Mouse (Mus musculus): ENCODE results near the gene Top2a. TPM values are rescaled to one million over a fixed set of nuclear protein-coding genes. Genes with fewer than 3 reads are reported as not detected.
"Not testable (repeated sequence)": the region's sequence is repeated elsewhere in the genome, so short reads cannot be mapped to it uniquely, and the experiment has no call there.

Gene Top2a
- total RNA-seq, 2 experiments from 2014 or later = 2.7 to 3.3 TPM

DNA sequence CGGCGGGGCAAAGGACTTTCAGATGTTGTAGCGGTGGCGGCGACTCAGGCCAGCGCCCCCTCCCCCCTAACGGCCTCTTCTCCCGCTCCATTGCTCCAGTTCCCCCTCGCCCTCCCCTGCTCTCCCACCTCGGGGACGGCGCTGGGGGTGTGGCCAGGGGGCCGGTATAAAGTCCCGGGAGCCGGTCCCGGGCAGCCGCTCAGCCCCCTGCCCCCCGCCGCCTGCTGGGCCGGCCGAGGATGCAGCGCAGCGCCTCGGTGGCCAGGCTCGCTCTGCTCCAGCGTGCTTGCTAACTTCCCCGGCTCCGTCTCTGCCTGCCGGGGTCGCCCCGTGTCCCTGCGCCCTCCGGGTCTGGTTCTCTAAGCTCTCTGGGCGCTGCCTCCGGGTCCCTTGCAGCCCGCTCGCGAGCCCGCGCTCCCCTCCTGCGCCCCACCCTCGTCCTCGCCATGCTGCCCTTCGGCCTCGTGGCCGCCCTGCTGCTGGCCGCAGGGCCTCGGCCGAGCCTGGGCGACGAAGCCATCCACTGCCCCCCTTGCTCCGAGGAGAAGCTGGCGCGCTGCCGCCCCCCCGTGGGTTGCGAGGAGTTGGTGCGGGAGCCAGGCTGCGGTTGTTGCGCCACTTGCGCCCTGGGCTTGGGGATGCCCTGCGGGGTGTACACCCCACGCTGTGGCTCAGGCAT is 17.2 kb upstream of the Top2a start, which contains the start of gene Igfbp4:
Gene Igfbp4, plus strand, starts transcription at position 194 of the 679 bp plus-strand sequence.
- DNase-seq = peak; percentile 35 to 37

DNA sequence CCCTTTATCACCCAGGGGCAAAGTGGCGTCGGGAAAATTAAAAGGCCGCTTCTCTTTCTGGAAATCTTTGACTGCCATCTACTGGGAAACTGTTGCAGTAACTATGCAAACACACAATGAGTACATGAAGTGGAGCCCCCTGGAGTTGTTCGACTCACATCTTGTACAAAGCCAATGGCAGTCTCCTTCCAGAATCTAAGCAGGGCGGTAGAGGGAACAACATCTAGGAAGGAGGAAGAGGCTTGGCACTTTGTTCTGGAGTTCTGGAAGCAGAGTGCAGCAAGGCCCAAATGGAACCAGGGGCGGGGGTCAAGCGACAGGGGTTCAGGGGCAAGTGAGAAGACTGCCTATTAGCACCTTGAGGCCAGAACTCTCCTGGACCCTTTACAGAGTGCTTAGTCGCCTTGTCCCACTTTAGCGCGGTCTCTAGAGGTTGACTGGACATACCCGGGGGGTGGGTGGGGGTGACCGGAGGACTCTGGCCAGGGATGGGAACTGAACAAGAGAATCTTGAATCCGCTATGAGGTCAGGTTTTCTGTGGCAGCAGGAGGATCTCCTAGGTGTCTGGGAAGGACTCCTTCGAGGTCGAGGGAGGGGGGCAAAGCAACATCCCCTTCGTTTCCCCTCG is 16.5 kb upstream of the Top2a start:
- no peak for DNase-seq

DNA sequence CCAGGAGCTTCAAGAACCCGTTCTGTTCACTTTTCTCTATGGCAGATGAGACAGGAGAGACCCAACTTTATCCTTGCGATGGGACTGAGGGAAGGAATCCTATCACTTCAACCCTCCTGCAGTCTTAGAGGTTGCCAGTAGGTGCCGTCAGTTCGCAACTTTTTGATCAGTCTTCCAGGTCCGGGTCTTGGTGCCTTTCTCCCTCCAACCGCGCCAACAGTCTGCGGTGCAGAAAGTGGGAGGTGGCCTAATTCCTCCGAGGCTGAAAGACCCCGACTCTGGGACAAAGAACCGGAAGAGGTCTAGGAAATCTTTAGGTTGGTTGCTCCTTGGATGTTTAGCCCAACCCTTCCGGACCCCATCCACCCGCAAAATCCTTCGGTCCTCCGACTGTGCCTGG is 15.8 kb upstream of the Top2a start:
- DNase-seq = peak; percentile 77 to 78

DNA sequence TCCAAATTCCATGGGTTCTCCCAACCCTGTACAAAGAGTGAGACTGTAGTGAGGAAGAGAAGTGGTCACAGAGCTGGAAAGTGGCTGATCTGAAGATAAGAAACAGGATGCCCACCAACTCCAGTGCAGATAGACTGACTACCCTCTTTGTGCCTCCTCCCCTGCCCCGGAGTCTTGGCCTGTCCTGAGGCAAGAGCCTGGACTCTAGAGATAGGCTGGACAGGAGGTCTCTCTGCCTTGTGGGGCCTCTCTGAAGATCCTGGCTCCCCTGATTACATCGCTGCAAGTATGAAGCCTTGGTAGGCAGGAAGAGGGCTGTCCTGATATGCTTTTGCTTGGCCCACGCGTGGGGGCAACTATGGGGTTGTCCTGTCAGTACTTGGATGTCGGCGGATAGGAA is 12.3 kb upstream of the Top2a start:
- no peak for DNase-seq

DNA sequence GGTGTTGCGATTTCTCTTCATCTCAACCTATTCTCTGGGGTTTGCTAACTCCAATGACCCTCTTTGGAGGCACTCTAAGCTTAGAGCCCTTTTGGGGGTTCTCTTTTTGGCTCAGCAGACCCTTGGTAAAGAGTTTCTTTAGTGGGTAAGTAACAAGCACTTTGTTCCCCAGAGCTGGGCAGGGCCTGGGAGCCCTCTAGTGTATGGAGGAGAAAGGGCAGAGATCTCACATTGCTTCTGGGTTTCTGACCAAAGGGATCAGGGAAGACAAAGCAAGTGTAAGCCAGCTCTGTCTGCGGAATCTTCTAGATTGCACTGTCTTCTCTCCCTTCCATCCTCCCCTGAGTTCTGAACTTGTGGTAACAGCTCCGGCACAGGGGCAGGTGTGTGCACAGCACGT is 11.4 kb upstream of the Top2a start:
- DNase-seq = no peak

DNA sequence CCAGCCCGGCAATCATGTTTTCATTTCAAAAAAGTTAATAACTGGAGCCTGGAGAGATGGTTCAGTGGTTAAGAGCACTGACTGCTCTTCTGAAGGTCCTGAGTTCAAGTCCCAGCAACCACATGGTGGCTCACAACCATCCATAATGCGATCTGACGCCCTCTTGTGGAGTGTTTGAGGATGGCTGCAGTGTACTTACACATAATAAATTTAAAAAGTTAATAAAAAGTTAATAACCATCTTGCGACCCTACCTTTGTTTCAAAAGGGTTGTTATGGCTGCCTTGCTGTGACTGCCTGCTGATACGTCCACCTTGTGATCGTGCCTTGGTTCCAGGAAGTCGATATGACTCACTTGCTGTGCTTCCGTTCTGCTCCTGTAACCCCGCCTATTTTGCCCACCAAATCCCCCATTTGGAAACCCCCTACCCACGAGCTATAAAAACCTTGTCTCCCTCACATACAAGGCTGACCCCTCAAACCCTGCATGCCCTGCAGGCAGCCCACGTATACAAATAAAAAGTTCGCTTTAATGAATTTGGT is 3.0 kb upstream of the Top2a start:
- no peak for DNase-seq

DNA sequence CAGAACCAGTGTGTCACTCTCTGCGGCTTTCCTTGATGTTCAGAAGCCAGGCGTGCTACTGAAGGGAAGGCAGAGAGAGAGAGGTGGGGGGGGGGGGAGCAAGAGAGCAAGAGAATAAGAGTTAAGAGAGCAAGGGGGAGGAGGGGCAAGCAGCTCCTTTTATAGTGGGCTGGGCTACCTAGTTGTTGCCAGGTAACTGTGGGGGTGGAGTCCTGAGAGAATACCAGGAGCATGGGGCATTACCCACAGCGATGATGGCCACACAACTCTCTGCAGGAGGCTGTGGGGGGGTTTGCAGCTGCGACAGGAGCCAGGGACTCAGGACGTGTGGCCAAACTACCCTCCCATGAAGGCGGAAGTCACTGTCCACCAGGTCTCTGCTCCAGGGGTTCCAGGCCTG is 1.9 kb upstream of the Top2a start:
- no peak for DNase-seq

DNA sequence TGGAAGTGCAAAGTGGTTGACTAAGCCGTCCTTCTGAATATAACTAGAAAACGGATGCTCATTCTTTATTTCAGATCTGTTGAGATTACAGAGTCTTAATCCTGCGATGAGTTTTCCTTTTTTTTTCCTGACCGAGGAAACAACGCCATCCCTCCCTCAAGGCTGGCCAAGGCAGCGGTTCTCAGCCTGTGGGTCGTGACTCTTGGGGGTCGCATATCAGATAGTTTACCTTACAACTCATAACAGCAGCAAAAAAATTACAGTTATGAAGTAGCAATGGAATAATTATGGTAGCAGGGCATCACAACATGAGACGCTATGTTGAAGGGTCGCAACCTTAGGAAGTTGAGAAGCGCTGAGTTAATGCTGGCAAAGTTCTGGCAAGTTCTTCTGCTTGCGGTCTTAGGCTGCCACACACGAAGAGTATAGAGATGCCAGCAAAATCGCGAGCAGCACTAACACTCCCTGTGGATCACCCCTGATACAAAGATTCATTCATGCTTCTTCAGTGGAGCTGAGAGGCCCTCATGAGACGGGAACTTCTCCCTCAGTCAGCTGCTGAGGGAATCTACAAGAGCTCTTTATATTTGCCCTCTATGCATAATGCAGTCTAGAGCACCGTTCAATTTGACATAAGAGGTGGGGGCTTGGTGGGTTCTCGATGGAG is 612 bp upstream of the Top2a start:
- DNase-seq = no peak

DNA sequence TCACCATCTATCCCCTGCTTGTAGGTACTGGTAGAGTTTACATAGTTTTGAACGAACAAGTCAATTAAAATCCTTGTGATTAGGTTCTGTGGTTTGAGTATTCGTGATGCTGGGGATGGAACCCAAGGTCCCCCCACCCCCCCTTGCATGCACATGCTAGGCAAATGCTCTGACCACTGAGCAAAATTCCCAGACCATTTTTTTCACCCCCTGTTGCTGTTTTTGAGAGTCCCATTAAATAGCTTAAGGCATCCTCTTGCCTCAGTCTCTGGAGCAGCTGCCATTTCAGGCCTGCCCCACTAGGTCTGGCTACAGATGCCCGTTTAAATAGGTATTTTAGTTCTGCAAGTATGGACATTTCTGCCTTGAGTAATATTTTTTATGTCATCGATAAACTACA is 895 bp downstream of the Top2a start:
- no peak for DNase-seq

DNA sequence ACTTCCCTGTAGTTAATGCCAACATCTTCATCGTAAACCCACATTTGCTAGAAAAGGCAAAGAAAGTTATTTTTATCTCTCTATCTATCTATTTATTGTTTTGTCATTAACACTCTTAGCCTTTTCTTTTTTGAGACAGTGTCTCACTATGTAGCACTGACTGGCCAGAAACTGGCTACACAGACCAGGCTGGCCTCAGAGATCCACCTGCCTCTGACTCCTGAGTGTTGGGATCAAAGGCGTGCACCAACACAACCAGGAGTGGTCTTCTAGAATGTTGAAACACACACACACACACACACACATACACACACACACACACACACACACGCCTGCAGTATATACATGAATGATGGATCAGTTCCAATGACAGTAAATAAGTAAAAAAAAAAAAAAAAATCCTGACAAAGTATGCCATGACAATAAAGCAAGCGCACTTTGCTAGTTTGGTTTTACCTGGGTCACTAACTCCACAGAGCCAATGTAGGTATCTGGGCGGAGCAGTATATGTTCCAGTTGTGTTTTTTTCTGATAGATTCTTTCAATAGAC is 1.5 kb downstream of the Top2a start:
- DNase-seq = no peak

DNA sequence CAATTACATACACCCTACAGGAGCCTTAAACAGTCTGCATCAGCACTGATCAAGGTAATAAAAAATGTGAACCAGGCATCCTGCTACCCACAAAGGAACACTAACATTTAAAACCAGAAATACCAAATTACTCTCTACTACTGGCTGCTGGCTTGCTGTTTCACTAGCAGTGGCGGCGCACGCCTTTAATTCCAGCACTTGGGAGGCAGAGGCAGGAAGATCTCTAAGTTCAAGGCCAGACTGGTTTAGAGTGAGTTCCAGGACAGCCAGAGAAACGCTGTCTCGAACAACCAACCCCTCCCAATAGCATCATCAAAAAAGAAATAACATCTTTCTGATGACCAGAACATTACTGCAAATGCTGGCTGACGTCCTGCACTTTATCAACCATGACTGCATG is 4.1 kb downstream of the Top2a start:
- DNase-seq = no peak

DNA sequence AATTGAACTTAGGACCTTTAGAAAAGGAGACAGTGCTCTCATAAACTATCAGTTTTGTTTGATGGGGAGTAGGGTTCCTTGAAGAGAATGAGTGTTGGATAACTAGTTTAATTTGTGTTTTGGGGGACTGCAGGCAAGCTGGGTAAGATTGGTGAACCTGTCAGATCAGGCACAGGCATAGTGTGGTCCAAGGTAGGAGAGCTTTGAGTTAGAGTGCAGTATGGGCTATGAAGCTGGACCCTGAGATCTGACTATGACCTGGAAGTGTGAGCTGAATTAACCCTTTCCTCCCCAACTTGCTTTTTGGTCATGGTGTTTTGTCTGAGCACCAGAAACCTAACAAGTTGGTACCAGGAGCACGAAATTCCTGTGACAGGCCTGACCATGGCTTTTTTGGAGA is 10.1 kb downstream of the Top2a start:
- DNase-seq = no peak

DNA sequence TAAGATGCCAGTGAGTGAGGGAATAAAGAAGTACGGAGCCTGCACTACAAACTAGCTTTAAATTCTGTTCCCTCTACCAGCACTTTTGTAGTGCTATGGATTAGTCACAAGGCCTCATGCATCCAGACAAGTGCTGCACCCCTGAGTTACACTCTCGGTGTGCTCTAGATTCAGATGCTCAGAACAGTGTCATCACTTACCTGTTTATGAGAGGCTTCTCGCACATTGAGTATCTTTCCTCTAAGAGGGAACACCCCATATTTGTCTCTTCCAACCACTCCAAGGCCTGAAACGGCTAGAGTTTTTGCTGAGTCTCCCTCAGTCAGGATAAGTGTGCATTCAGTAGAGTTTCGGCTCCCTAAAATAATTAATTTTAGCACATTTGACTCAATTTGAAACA is 13.3 kb downstream of the Top2a start:
- no peak for DNase-seq

DNA sequence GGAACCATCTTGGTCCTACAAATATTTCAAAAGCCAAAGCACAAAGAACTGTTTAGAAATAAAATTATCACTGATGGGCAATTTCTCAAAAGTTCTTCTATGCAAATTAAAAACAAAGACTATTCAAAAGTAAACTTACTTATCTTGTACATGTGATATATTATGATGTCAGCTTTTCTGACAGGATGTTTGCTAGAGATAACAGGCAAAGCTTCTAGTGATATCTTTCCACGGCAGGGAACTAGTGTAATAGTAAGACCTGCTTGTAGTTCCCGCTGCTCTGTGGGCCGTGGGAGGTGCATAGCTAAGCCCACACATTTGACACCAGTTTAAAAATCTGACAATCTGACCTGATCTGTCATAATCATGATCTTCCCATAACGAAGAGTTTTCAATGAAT is 13.9 kb downstream of the Top2a start:
- DNase-seq = no peak

DNA sequence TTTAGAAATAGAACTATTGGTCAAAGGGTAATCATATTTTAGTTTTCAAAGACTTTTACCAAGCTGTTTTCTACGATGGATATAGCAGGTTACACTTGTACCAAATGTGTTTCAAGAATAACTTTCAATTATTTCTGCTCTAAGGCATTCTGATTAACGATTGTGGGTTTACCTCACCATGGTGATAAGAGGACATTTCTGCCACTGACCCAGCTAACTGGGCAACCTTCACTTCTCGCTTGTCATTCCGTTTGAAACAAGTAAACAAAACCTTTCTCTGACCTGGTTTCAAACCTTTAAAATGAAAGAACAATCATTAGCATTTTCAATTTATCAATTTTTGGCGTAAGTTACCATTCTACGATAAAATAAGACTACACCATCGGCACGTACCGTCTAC is 17.2 kb downstream of the Top2a start:
- DNase-seq = no peak

DNA sequence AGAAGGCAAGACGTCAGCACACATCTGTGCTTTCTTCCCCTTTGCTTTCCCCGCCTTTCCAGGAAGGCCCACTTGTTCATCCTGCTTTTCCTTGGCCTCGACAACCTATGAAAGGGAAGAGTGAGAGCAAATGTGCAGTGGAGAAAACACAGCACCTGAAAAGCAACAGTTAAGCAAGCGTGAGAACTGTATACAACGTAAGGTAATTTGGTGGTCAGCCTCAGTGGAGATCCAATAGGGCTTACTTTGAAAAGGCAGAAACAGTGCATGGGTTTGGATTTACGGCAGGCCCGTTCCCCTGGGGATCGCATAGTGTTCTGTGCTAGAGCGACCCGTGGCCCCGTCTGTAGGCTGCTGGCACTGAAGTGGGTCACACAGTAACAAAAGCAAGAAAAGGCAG is 24.7 kb downstream of the Top2a start:
- no peak for DNase-seq

DNA sequence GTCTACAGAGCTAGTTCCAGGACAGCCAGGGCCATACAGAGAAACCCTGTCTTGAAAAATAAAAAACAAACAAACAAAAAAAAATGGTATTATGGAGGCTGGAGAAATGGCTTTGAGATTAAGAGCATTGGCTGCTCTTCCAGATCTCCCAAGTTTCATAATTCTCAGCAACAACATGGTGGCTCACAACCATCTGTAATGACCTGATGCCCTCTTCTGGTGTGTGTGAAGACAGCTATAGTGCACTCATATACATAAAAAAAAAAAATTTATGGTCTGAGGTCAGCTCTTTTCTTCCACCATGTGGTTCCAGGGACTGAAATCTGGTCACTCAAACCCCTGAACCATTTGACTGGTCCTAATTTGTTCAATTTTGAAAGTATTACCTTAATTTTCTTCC is 25.2 kb downstream of the Top2a start:
- DNase-seq = no peak

DNA sequence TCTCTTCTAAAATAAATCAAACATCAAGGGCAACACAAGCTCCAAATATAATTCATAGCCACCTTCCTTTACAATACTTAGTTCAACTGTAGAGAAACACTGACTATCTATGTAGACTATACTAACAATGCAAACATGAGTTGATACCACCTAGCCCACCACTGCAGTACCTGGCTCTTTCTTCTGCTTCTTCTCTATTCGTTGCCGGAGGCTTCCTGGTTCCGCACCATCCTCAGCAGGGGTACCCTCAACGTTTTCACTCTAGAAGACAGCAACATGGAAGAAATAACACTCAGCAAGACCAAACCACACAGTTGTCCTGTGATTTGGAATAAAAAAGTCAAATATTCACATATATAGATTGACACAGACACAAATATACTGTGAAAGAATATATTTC is 26.3 kb downstream of the Top2a start:
- no peak for DNase-seq

DNA sequence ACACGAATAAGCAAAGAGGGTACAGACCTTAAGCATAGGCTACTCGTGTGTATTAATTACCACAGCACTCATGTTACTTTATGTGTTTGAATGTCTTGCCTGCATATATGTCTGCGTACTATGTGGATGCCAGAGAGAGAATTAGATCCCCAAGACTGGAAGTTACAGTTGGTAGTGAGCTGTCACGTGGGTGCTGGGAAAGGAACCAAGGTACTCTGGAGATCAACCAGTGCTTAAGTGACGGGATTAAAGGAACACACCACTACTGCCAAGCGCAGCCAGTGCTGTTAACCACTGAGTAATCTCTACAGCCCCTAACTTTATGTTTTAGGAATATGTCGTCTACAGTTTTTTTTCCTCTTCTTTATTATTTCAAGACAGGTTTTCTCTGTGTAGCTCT is 28.0 kb downstream of the Top2a start:
- no peak for DNase-seq

DNA sequence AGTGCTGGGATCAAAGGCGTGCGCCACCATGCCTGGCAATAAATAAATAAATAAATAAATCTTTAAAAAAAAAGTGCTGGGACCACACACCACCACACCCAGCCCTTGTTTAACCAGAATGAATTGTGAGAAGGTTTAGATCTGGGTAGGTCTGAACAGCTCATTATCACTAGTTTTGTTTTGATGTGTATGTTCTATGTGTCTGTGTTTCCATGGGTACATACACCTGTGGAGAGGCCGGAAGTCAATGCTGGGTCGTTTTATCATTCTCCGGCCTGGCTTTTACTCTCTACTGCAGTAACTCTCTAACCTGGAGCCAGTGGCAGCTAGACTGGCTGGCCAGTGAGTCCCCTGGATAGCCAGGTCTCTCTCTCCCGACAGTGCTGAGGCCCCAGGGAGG is 33.1 kb downstream of the Top2a start:
- DNase-seq = no peak

DNA sequence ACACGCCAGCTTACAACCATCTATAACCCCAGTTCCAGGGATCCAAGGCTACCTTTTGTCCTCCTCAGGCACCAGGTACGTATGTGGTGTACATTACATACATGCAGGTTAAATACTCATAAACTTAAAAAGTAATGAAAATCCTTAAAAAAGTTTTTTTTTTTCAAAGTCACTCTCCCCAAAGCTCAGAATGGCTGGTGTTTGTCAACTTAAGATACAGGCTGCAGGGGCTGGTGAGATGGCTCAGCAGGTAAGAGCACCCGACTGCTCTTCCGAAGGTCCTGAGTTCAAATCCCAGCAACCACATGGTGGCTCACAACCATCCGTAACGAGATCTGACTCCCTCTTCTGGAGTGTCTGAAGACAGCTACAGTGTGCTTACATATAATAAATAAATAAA is 35.7 kb downstream of the Top2a start:
- DNase-seq = not testable (repeated sequence)

DNA sequence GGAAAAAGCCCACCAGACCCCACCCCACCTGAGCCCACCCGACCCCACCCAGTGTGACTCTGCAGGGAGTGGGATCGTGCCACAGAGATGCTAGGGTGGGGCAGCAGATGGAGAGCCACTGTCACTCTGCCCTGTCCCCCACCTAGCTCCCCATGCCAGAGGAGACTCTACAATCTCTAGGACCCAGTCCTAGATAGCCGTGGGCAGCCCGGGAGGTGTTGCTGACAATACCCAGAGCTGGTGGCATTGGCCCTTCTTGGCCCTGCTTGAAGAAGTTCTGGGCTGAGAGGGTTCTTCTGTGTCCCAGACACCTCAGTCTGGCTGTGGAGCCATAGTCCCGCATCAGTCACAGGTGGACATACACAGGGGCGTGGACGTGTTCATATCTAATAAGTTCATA is 38.4 kb downstream of the Top2a start:
- DNase-seq = no peak

DNA sequence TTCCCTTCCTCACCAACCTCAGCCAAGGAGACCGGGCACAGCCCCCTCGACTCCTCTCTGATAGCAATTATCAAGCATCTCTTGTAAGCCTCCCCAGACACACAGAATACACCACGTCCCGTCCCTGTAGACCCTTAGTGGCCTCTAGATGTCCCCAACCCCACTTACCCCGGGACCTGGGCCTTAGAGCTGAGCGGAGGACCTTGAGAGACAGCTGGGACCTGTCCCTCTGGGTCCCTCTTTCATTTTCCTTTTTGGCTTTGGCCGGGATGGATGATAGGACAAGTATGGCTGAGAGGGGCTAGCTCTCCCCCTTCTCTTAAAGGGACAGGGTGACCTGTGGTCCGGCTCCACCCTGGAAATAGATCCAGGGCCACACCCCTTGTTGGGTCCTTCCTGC is 40.4 kb downstream of the Top2a start:
- no peak for DNase-seq

DNA sequence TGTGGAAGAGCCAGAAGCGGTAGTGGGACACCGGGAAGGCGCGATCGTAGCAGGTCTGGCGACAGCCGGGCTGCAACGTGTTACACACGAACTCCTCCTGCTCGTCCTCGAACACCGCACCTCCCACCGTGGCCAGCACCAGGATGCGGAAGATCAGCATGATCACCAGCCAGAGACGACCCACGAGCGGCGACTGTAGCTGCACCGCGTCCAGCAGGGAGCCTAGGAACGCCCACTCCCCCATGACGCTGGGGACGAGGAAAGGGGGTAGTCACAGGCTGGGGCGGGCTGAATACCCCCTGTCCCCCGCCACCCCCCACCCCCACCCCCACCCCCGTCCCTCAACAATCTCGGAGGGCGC is 41.2 kb downstream of the Top2a start, which contains the start of gene Gjd3:
Gene Gjd3, minus strand, starts transcription at position 244 of the 361 bp plus-strand sequence.
- DNase-seq = no peak
